Mouse (Mus musculus): ENCODE measurements around the gene Slc6a1.

GRCm38 (mm10) chr6:114320511-114320910, 38.1 kb downstream of the Slc6a1 start:
- TF ChIP-seq CTCF (conservative IDR thresholded peaks at IDR 0.05; ENCODE audit: low read length) (no peak), NANOG (IDR thresholded peaks at IDR 0.05; ENCODE audit: borderline replicate concordance, low read length) (no peak)
